Mouse (Mus musculus) 3134 (cell line): ENCODE data around the gene Mtfmt.
A peak's percentile ranks its signal among the peaks of the same experiment; 100 is the strongest.

Source experiments
- DNase-seq: peaks from one replicate; pipeline ENCODE4 v3.0.0-alpha.2; 2011; ENCODE audit warnings: low spot score; ENCODE audit not compliant: insufficient read length; ENCODE audit errors: extremely low read depth

Mtfmt gene

DNA sequence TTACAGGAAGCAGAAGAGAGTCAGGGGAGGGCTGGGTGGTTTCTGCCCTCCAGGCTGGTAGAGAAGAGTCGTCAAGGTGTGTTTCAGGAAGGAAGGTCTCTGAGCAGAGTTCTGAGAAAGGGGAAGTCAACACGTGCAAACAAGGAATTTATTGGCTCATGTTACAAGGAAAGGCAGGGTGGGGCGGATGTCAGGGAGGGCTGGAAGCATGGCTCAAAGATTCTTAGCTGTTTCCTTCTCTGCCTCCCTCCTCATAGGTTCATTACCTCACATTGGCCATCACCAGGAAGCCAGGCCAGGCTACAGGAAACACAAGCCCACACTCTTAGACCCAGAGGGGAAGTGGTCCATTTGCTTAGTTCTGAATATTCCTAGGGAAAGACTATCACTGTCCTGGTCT is 11.2 kb upstream of the Mtfmt start:
- no peak for DNase-seq

DNA sequence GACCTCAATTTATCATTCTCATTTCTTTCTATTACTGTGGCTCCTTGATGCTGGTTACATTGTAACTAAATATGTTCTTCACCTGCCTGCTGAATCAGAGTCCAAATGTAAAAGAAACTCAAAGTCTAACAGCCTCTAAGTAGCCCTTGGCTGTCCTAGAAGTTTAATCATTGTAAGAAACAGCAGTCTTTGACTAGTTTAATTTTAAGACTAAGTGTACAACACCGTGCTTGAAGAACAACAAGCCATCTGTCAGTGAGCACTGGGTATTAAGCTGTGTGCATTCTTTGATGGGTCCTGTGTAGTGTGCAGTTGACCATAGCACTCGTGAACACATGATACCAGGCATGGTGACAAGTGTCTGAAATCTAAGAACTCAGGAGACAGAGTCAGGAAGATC is 8.1 kb upstream of the Mtfmt start:
- no peak for DNase-seq

DNA sequence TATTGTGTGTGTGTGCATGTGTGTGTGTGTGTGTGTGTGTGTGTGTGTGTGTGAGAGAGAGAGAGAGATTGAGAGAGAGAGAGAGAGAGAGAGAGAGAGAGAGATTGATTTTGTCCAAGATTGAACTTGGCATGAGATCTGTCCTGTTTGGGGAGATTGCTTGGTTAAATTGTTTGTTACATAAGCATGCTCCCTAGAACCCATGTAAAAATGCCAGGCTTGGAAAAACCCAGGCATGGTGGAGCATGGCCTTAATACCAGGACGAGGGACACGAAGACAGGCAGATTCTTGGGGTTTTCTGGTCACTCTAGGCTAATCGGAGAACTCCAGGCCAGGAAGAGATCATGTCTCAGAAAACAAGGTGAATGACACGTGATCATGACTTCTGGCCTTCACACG is 7.6 kb upstream of the Mtfmt start:
- no peak for DNase-seq

DNA sequence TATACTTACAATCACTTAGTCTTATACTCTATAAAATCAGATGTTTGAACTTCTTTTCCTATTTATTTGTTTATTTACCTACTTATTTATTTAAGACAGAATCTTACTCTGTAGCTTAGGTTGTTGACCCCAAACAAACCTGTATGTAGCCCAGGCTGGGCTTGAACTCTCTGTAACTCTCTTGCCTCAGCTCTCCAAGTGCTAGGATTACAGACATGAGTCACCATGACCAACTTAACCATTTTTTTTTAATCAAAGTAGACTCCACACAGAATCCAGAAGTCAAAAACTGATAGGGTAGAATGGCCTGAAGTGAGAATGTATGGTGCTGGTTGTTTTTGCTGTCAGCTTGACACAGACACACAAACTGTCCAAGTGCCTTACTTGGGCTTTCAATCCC is 5.2 kb upstream of the Mtfmt start:
- DNase-seq, result no peak

DNA sequence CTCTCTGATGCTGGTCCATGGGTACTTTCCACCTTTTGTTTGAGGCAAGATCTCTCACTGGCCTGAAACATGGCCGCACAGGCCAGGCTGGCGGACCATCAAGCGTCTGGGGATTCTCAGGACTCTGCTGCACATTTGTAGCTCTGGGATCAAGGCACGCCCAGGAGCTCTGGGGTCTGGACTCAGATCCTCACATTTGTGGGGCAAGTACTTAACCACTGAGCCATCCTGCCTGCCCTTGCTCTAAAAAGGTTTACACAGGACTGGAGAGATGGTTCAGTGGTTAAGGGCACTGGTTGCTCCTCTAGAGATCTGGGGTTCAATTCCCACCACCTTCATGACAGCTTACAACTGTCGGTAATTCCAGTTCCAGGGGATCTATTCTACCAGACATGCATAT is 4.7 kb upstream of the Mtfmt start:
- no peak for DNase-seq

DNA sequence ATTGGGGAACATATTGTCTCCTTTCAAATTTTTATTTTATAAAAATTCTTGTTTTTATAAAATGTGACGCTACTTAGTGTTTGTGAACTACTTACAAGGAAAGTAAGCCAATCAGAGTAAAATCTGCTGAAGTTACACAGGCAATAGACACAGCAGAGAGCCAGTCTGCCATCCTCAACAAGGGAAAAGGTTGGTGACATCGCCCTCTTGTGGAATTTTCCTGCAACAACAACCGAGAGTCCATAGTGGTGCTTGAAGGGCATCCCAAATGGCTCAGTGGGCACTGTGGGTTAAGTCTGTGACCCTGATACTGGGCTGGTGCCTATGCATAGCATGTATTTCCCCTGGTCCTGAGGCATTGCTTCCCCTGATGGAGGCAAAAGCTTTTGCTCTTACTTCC is 3.3 kb upstream of the Mtfmt start:
- peak; percentile 40 for DNase-seq

DNA sequence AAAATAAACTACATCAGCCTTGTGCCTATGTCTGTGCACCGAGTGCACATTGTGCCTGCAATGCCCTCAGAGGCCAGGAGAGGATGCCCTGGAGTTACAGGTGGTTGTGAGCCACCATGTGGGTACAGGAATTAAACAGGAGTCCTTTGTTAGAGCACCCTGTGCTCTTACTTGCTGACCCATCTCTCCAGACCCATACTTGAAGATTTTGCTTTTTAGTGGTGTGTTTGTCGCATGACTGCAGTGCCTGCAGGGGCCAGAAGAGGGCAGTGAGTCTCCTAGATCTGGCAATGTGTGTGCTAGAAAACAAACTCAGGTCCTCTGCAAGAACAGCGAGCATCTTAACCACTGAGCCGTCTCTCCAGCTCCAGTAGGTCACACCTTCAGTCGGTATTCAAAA is 1.4 kb upstream of the Mtfmt start:
- DNase-seq, result peak; percentile 67

DNA sequence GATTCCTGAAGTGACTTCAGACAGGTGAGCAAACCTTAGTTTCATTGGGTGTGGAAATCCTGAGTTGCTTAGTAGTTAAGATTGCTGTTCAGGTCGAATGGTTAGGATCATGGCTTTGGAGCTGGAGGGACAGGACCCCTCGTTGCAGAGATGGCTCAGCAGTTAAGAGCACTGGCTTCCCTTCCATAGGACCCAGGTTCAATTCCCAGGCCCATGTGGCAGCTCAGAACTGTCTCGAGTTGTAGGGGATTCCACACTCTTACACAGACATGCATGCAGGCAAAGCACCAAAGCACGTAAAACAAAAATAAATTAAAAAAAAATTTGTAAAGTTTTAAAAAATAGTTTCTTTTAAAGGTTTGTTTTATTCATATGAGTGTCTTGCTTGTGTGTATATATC is 371 bp upstream of the Mtfmt start:
- DNase-seq, result no peak

DNA sequence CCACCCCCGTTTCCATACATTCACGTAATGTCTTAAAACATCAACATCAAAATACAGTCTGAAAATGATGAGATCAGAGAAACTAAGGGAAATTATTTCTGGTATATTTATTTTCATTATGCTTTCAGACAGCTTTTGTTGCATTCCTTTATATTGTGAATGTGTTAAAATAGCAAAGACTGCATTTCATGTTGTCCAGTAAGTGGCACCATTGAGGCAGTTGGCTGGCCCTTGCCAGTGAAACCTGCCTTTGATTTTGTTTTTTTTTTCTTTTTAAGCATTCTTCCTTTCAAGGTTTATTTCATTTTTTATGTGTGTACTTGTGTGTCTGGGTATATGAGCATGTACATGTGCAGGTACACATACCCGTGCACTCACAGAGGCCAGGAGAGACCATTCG is 9.1 kb downstream of the Mtfmt start:
- no peak for DNase-seq

DNA sequence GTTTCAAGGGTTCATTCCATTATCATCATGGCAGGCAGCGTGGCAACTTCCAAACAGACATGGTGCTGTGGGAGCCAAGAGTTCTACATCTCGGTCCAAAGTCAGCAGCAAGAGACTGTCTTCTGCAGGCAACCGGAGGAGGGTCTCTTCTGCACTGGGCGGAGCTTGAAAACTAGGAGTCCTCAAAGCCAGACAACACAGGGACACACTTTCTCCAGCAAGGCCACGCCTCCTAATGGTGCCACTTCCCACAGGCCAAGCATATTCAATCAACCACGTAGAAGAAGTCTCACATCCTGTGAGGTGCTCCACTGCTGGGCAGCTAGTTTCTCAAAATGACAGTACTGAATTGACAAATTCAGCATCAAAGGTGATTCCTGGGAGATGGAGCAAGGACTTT is 12.4 kb downstream of the Mtfmt start:
- no peak for DNase-seq

DNA sequence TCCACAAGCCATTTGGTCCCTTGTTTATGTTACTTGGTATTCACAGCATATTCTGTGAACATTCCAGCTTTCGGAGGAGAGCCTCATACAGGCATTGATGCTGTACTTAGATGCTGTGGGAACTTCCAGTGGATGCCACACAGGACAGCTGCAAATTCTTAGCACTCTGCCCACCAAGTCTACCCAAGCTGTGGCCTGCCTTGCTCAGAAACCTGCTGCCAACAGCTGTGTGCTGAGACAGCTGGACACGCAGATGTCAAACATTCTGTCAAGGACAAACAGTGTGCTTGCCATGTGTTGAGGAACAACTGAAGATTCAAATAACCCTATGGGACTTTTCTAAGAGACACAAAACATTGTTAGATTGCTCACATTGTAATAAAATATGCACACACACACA is 23.4 kb downstream of the Mtfmt start:
- DNase-seq, result no peak

DNA sequence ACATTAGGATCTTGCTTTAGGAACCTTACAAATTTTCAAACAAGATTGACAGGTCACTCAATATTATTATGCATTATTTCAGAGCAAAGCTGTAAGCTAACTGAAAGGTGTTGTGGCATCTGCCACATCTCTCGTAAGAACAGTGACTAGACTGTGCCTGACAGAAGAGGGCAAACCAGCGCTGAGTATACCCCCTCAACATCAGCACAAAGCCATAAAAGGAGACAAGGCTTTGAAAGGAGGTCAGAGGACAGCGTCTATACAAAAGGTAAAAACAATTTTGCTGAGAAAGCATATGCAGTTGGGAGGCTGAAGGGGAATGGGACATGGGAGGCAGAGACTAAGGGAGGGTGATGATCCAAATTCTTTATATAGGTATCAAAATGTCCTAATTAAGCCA is 24.6 kb downstream of the Mtfmt start:
- DNase-seq, result no peak

DNA sequence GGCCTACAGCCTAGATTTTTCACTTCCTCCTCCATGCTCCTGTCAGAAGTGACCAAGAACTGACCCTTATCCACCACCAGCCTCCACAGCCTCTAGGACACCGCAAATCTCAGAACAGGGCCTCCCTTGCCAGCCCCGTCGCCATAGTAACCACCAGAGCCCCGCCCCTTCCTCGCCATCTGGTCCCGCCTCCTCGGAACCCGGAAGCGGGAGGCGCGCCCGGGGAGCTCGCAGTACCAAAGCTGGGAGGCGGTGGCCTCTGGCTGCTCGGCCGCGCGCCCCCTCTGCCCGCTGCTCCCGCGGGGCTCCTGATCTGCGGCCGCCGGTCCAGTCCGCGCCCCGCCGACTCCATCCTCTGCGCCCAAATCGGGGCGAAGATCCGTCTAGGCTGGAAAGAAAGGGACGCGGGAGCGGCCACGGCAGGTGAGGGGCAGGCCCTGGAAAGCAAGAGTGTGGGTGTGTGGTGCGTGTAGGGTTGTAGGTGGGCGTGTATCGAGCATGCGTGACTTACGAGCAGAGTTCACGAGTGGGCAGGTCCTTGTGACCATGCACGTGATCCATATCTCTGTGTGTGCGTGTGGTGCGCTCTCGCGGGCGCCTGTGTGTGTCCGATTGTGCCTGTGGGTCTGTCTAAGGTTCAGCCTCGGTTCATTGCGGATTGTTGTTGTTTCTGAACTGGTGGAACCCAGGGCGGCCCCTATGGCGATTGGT is 25.3 kb downstream of the Mtfmt start, which contains the start of gene Spg21:
TSS of gene Spg21 (plus strand) at position 216 of the 711 bp plus-strand sequence.
- DNase-seq, result peak; percentile 94

DNA sequence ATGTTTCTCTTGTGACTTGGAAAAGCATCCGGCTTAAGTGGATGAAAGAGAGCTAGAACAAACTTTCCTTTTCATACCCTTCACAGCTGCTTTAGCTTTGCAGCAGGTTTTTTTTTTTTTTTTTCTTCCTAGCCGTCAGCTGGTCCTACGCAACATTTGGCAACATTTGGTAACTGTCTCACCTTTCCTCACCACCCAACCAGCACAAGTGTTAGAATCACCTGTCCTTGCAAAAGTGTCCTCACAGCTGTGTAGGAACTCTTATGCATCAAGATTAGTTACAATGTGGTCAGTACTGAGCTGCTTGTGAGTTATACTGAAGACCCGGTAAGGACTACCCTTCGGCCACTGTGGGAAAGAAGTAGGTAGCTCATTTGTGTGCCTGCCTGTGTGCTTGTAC is 27.0 kb downstream of the Mtfmt start:
- no peak for DNase-seq

DNA sequence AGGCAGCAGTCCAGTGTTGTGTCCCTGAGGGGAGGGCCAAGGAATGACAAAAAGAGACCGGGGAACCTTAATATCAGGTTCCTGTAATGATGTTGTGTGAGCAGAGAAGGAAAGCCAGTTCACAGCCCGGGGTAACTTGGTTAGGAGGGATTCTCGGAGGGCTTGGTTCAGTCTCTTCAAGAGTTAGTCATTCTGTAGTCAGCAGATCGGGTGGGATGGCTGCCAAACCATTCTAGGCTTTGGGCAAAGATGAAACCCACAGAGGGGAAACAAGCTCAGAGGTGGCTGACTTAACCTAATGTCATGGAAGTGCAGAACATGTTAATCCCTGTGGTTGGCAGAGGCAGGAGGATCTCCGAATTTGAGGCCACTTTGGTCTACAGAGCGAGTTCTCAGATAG is 28.6 kb downstream of the Mtfmt start:
- peak; percentile 70 for DNase-seq

DNA sequence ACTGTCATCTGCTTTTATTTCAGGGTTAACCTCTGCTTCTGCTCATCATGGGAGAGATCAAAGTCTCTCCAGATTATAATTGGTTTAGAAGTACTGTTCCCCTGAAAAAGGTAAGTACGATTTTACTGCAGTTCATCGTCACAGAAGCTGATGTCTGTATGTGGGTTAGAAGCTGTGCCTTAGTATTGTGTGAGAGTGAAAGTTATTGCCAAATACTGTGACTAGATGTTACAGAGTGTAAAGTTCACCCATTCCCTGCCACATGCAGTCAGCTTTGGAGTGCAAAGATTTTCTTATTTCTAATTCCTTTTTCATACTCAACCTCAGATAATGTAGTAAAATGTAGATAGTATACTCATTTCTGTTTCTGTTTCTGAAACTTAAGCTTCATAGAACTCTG is 29.7 kb downstream of the Mtfmt start:
- no peak for DNase-seq

DNA sequence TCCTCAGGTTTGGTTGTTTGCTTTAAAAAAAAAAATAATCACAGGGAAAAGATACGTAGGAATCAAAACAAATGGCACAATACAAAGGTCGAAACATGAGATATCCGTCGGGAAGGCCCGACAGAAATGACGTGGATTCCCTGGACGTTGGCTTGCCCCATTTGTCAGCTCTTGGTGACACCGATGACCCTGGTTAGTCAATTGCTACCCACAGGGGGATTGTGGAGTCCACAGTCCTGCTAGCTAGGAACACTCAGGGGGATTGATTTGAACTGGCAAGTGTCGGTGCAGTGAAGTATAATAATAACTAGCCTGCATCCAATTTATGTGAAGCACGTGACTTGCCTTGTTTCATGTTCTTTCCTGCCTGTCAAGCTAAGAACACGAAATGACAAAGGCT is 32.1 kb downstream of the Mtfmt start:
- DNase-seq, result no peak

DNA sequence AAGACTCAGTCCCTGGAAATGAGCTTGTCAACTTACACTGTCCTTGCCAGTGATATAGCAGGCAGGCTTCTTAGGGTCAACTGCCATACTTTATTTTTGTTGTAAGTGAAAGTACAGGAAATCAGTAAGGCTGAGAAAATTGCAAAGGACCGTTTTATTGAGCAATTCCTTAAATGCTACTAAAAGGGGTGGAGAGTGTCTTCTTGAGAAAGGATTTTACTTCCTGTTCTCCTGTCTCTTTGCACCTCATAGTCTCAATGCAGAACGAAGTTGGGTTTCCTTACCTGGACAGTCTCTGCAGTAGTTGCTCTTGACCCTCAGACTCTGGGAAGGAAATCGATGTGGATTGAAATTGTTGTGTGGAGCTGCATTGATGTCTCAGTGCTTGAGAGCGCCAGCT is 37.2 kb downstream of the Mtfmt start:
- DNase-seq, result no peak

DNA sequence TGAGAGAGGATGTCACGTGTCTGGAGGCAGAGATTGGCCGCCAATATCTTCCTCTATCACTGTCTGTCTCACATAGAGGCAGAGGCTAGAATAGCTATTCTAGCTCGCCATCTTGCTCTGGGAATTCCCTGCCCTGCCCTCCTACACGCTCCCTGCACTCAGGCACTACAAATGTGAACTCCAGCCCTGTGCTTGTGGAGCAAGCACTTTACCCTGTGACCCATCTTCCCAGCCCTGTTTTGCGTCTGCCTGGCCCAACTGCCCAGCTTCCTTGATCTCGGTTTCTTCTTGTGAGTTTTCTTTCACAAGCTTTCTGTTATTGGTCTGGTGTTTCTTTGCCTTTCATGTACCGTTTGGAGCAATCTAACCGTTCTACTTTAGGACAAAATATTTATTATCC is 43.6 kb downstream of the Mtfmt start:
- no peak for DNase-seq

DNA sequence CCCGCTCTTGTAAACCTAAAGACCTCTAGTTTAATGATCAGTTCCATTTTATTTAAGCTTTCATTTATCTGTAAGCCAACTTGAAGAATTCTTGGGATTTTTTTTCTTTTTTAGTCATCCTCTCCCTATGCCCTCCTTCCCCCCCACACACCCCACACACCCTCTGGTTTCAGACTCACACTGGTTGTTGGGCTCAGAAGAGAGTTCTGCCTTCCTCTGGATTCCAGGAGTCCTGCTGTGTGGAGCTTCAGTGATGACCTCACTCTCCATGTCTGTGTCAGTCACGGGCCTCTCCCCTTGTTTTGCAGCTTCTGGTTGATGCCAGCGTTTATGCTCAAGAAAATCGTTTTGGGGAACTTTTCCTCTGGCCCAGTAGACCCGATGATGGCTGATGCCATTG is 44.5 kb downstream of the Mtfmt start:
- no peak for DNase-seq

DNA sequence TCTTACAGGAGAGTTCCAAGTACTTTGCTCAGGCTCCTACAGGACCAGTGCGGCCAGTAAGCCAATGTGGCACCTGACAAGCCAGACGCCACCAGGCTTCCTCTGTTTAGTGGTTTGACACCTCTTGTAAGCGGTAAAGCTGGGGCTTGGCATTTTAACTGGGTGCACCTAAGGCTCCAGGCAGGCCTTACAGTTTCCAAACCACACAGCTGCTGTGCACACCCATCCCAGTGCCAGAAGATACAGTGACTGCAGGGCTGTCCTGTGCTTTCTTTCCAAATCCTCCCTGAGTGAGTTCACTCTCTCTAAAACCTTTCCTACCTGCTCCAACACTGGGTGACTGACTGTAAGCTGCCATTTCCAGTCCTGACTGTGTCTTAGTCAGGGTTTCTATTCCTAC is 55.9 kb downstream of the Mtfmt start:
- no peak for DNase-seq

DNA sequence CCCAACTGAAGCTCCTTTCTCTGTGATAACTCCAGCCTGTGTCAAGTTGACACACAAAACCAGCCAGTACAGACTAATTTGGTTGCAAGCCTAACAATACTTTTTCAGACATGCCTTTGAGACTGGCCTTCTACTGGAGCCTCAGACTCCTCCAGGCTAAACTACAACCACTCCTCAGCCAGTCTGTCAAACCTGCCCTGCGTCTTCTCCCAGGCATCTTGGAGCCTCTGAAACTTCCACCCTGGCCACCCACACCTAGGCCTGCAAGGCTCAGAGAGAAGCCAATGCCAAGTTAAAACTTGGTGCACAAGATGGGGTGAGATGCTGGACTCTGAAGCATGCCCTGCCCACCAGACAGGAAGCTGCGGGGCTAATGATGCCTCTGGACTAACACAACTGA is 56.8 kb downstream of the Mtfmt start:
- no peak for DNase-seq

DNA sequence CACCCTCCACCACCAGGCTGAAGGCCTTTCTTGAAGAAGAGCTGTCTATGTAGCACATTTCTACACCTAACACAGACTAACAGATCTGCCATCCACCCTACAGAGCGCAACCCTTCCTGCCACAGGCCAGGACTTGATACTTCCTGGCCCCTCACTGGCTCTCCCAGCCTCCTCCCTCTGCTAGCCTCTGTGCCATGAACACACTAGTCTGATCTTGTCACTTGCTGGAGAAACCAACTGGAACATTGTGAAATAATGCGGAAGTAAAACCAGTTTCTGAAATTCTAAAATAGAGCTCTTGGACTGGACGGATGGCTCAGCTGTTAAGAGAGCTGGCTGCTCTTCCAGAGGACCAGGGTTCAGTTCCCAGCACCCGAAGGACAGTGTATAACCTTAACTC is 57.3 kb downstream of the Mtfmt start:
- DNase-seq, result no peak
